Mouse (Mus musculus) heart, embryonic 16.5 days (tissue): ENCODE data around the gene Gm12216. TPM values are rescaled to one million over a fixed set of nuclear protein-coding genes. Genes with fewer than 3 reads are reported as not detected.
A peak's percentile ranks its signal among the peaks of the same experiment; 100 is the strongest.

Source experiments
- ATAC-seq: fragments of 200-750 bp; cut with Nextera tagmentation; replicated peaks from 2 replicates; pipeline ENCODE4 v1.8.0; 2017; ENCODE audit warnings: moderate number of reproducible peaks; ENCODE audit not compliant: insufficient read depth, low FRiP score; ENCODE audit errors: extremely low read depth
- H3K27ac ChIP-seq: fragments of 300-500 bp; sonication (generic); 2 replicates; pipeline ENCODE4 v1.5.1; 2014; ENCODE audit warnings: mild to moderate bottlenecking, low read length, control low read depth, moderate library complexity
- H3K27me3 ChIP-seq: fragments of 300-500 bp; sonication (generic); 2 replicates; pipeline ENCODE4 v1.6.1; 2014; ENCODE audit warnings: low read length, mixed read lengths; ENCODE audit not compliant: control insufficient read depth, insufficient read depth
- H3K36me3 ChIP-seq: fragments of 300-500 bp; sonication (generic); 2 replicates; pipeline ENCODE4 v1.6.1; 2014; ENCODE audit not compliant: control insufficient read depth, insufficient read depth
- H3K4me1 ChIP-seq: fragments of 300-500 bp; sonication (generic); 2 replicates; pipeline ENCODE4 v1.6.1; 2014; ENCODE audit warnings: low read length, mixed read lengths; ENCODE audit not compliant: control insufficient read depth, insufficient read depth
- H3K4me2 ChIP-seq: fragments of 300-500 bp; sonication (generic); 2 replicates; pipeline ENCODE4 v1.6.1; 2014; ENCODE audit warnings: low read depth, mild to moderate bottlenecking, control low read depth, low read length
- H3K4me3 ChIP-seq: fragments of 300-500 bp; sonication (generic); 2 replicates; pipeline ENCODE4 v1.5.1; 2014; ENCODE audit warnings: mild to moderate bottlenecking, control low read depth, low read length
- H3K9ac ChIP-seq: fragments of 300-500 bp; sonication (generic); 2 replicates; pipeline ENCODE4 v1.6.1; 2014; ENCODE audit warnings: low read length, control low read depth
- H3K9me3 ChIP-seq: fragments of 300-500 bp; sonication (generic); replicated peaks from 2 replicates; pipeline ENCODE4 v1.6.1; 2016; ENCODE audit warnings: low read length; ENCODE audit not compliant: control insufficient read depth
- WGBS: fragments of 180-500 bp; shearing (Covaris S2); extraction: QIAGEN DNeasy Blood & Tissue Kit; methylation state at CpG from one replicate; pipeline ENCODE4 v1.1.7; 2014; 5-methylcytosine and 5-hydroxymethylcytosine counted together
- polyA plus RNA-seq: library from polyadenylated mRNA; unstranded; fragments of >200 nt; fragmentation: Nextera tagmentation; extraction: Ambion mirVana; gene quantifications from 2 replicates; pipeline ENCODE4 v1.2.1, GENCODE M21; 2015

Gm12216 gene
- polyA plus RNA-seq, 1 experiment from 2014 or later = 2.7 TPM

DNA sequence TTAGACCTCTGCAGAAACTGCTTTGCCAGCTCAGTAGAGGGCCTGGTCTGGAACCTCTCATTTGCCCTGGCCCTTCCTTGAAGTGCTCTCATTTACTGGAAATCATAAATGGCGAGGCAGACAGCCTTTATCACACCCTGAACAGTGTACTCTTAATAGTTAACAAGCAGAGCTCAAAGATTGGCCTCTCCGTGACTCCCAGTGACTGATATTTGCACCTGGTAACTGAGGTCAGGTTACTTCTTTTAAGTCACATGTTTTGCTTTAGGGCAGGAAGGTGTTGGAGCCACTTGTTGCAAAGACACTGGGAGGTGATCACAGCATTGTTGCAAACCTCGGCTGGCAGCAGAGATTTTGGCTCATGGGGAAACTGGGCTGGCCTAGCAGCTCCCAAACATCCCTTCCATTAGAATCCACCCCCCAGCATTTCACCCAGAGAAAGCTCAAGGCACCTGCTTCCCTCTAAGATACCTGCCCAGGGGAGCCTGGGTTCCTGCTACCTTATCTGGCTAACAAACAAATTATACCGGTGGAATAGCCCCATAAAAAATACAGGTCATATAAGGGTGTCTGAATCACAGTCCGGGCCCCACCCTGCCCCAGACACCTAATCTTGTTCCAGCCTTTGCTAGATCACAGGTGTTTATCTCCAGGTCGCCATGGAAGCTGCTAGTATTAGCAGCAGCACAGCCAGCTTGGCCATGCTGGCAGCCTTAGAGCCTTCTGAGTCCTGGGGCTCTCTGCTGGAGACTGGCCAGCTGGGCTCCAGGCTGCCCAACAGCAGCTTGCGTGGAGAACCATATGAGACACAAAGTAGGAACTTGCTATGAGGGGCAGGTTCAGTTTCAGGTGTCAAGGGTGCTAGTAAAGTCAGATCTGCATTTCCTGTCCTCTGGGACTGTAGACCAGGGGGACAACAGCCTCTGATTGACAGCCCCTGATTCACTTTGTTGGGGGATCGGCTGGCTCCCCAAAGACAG lies 19.1 kb downstream of the Gm12216 start:
- Histone ChIP-seq H3K9ac (no peak overlapping the region), H3K36me3 (no peaks in the 10 kb centered on the region), H3K4me3 (no peak overlapping the region), H3K27ac (peak overlapping the region; percentile 56; the same call in 1 of the 2 replicates), H3K9me3 (no peaks in the 10 kb centered on the region), H3K27me3 (no peaks in the 10 kb centered on the region; the same call in 1 of the 2 replicates), H3K4me1 (peaks cover 20% of the 10 kb centered on the region), H3K4me2 (0 out of 2 replicates have a peak overlapping the region, but pooled peaks have one; percentile 2)
- 37% methylated on average over 8 of the region's 8 CpGs for WGBS
- no peak for ATAC-seq

DNA sequence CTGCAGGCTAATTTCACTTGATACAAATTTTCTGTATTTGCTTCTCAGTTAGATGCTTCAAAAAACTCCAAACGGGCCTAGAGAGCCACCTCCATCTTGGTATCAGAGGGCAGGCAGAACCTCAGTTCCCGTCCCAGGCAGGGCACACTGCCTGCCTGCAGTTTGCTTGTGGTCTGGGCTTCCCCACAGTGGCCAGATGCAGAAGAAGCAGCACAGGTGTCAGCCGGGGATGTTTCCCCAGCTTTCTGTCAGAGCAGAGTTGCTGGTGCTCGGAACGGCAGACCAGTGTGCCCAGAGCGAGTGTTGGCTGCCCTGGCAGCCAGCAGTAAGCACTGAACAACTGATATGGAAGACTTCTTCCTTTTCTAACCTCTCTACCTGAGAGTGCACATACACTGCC lies 19.9 kb downstream of the Gm12216 start:
- Histone ChIP-seq H3K4me3 (no peak overlapping the region), H3K9ac (no peak overlapping the region), H3K27me3 (no peaks in the 10 kb centered on the region; the same call in 1 of the 2 replicates), H3K36me3 (no peaks in the 10 kb centered on the region), H3K4me1 (peaks cover 20% of the 10 kb centered on the region), H3K9me3 (no peaks in the 10 kb centered on the region), H3K4me2 (no peak overlapping the region), H3K27ac (peak overlapping the region; percentile 56; the same call in 1 of the 2 replicates)
- ATAC-seq = no peak
- 69% methylated on average over 6 of the region's 6 CpGs for WGBS

DNA sequence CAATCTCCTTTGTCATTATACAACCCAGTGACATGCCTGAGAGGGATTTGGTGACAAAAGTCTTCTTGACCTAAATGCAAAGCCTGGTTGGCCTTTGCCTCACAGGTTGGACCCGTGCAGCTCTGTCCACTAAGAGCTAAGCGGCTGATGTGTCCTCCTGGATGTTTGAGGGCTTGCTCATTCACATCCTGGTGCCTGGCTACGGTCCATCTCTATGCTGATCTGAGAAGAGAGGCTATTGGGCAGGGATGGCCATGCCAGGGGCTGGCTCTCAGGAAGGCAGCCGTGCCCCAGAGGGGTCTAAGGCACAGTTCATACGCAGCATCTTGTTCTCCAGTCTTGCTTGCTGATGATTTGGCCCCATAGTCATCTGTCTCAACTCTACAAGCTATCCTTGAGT lies 21.3 kb downstream of the Gm12216 start:
- WGBS = 70% methylated on average over 5 of the region's 5 CpGs
- Histone ChIP-seq H3K27me3 (no peaks in the 10 kb centered on the region), H3K36me3 (no peaks in the 10 kb centered on the region), H3K4me1 (peaks cover 18% of the 10 kb centered on the region), H3K9me3 (no peaks in the 10 kb centered on the region), H3K4me2 (no peak overlapping the region), H3K27ac (no peak overlapping the region), H3K9ac (no peak overlapping the region), H3K4me3 (no peak overlapping the region)
- no peak for ATAC-seq

DNA sequence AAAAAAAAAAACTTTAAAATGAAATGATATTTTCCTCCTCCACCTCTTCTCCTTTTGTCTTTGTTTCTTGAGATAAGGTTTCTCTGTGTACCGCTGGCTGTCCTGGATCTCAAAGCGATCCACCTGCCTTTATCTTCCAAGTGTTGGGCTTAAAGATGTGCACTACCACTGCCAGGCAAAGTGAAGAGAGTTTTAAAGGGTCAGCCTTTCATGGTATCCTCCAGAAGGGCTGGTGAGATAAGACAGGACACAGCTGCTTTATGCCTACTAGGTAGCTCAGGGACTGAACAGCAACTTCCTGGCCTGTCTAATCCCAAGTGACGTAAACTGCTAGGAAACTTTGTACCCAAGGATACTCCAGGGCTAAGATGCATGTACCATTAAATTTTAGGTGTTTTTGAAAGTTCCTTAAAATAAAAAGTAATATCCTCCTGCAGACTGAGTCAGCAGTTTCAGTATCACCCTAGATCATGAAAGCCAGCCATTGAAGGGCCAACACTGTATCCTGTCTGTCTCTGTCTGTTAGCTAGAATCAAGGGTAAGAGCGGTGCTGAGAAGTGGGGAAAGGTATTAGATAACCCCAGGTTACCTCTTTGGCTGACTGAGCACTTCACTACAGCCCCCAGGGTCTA lies 23.6 kb downstream of the Gm12216 start:
- H3K4me2 ChIP-seq = no peak overlapping the region
- H3K9me3 ChIP-seq = no peaks in the 10 kb centered on the region
- no peaks in the 10 kb centered on the region for H3K36me3 ChIP-seq
- no peak overlapping the region for H3K27ac ChIP-seq
- ATAC-seq = no peak
- H3K27me3 ChIP-seq = no peaks in the 10 kb centered on the region
- H3K4me1 ChIP-seq = peaks cover 18% of the 10 kb centered on the region
- no peak overlapping the region for H3K4me3 ChIP-seq
- H3K9ac ChIP-seq = no peak overlapping the region
- WGBS = 65% methylated on average over 4 of the region's 4 CpGs

DNA sequence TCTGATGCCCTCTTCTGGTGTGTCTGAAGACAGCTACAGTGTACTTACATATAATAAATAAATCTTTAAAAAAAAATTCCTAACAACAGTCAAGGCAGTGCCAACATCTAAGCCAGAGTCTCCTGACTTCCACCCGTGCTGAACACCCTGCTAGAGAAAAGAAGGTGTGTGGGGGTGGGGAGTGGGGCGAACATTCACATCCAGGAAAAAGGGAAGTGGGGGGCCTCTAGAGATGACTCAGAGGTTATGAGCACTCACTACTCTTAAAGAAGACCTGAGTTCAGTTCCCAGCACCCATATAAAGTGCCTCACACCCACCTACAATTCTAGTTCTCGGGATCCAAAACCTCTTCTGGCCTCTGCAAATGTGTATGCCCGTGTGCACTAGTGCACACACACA lies 33.6 kb downstream of the Gm12216 start:
- Histone ChIP-seq H3K4me1 (peaks cover 3% of the 10 kb centered on the region; the same call in 1 of the 2 replicates), H3K4me3 (no peak overlapping the region), H3K27ac (no peak overlapping the region), H3K9me3 (0 out of 2 replicates have a peak, but pooled peaks cover 2% of the 10 kb centered on the region), H3K9ac (no peak overlapping the region), H3K4me2 (no peak overlapping the region), H3K27me3 (no peaks in the 10 kb centered on the region), H3K36me3 (no peaks in the 10 kb centered on the region)
- 73% methylated on average over 4 of the region's 4 CpGs for WGBS
- ATAC-seq = no peak

DNA sequence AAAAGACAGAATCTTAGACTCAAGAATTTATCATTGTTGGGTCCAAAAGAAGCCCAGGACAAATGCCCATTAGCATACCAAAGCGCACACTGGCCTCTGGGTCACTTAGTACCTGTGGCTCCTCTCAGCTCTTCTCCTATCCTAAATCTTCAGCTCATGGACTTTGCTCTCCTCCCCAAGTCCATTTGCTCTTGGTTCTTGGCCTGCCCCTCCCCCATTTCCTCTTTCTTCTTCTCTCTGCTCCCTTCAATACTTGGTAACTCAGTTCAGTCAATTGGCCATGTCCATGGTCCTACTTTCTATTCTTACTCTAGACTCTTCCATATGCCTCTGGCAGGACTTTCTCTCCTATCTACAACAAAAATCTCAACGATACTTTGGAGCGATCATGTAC lies 37.1 kb downstream of the Gm12216 start:
- no peak for ATAC-seq

DNA sequence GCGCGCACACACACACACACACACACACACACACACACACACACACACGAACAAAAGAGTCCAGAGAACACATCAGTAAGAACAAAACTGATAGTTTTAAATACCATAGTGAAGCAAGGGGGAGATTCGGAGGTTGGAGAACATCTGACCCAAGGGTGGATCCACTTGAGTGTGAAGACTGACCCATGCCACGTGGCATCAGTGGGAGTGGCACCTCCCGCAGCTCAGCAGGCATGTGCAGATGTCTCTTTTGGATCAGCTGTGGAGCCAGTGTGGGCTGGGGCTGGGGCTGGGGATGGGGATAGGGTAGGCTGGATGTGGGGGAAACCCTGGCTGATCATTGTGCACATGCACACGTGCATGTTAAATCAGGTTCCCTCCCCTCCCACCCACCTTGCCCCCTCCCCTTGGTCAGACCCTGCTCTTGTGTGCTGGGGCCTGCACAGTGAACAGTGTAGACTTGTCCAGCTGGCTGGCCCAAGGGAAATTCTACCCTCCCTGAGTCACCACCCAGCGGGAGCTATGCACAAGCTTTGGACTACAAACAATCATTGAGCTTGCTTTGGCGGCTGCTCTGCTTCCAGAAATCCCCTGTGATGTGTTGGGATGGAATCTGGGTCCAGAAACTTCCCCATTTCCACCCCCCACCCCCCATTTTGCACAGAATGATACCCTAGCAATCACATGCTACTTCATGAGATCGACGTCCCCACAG lies 37.7 kb downstream of the Gm12216 start:
- Histone ChIP-seq H3K9ac (no peak overlapping the region), H3K4me2 (no peak overlapping the region), H3K27me3 (no peaks in the 10 kb centered on the region), H3K9me3 (no peaks in the 10 kb centered on the region), H3K4me3 (no peak overlapping the region), H3K27ac (no peak overlapping the region), H3K36me3 (no peaks in the 10 kb centered on the region), H3K4me1 (peaks cover 3% of the 10 kb centered on the region; the same call in 1 of the 2 replicates)
- WGBS = 80% methylated on average over 11 of the region's 11 CpGs
- ATAC-seq = no peak; the same call in 1 of the 2 replicates

More for the DNA sequence above, 37.1 kb downstream of the Gm12216 start:
- Histone ChIP-seq H3K9me3 (no peaks in the 10 kb centered on the region), H3K27ac (no peak overlapping the region), H3K27me3 (no peaks in the 10 kb centered on the region), H3K4me3 (no peak overlapping the region), H3K4me2 (no peak overlapping the region), H3K9ac (no peak overlapping the region), H3K4me1 (peaks cover 3% of the 10 kb centered on the region; the same call in 1 of the 2 replicates), H3K36me3 (no peaks in the 10 kb centered on the region)
- WGBS = 90% methylated on average over 3 of the region's 3 CpGs

DNA sequence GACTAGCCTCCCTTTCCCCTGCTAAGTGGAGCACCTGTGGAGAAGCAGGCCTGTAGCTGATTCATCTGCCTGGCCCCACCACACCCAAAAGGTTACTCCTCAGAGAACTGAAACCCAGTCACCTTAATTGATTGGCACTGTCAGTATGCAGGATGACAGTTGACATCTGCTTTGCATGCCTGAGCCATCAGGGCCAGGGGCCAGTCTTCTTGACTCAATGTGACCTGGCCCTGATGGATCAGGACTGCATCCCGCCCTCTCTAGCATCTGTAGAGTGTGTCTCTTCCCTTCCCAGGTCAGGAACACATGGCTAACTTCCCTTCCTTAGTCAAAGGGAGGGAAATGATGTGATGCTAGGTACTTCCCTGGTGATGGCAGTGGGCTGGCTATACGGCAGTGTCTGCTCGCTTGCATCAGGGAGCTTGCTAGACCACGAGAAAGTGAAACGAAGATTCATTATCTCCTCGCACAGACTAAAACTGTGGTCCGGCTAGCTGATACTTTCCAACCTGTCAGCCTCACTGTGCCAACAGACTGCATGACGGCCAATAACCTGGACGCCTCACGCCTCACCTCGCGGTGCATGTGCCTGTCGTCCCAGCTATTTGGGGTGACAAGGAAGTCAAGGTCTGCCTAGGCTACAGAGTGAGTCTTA lies 38.4 kb downstream of the Gm12216 start:
- Histone ChIP-seq H3K9ac (no peak overlapping the region), H3K27me3 (no peaks in the 10 kb centered on the region), H3K4me2 (no peak overlapping the region), H3K36me3 (no peaks in the 10 kb centered on the region), H3K4me1 (no peaks in the 10 kb centered on the region), H3K27ac (no peak overlapping the region), H3K9me3 (no peaks in the 10 kb centered on the region), H3K4me3 (no peak overlapping the region)
- ATAC-seq = no peak
- 78% methylated on average over 13 of the region's 13 CpGs for WGBS
